Mouse (Mus musculus) CH12.LX (cell line): ENCODE data around the gene Olfr1395.

Experiments
- BHLHE40 ChIP-seq: IDR thresholded peaks from 2 replicates; pipeline ENCODE4 v1.6.1; 2011; ENCODE audit warnings: mild to moderate bottlenecking, low read depth, low read length, improper control_type of control experiment
- CHD1 ChIP-seq: IDR thresholded peaks from 2 replicates; pipeline ENCODE4 v1.6.1; 2012; ENCODE audit warnings: low read depth, low read length, improper control_type of control experiment, inconsistent platforms
- CTCF ChIP-seq, 2 experiments: IDR thresholded peaks in 1 of 2; conservative IDR thresholded peaks in 1 of 2; 2 replicates each; pipeline ENCODE4 v1.5.1; 2011 to 2012; ENCODE audit warnings: low read depth in 2 of 2, low read length in 2 of 2, improper control_type of control experiment in 1 of 2, inconsistent platforms in 1 of 2, mild to moderate bottlenecking in 1 of 2, moderate library complexity in 1 of 2
- EP300 ChIP-seq: IDR thresholded peaks from 2 replicates; pipeline ENCODE4 v1.6.1; 2011; ENCODE audit warnings: low read length, improper control_type of control experiment
- JUN ChIP-seq: IDR thresholded peaks from 2 replicates; pipeline ENCODE4 v1.6.1; 2011; ENCODE audit warnings: low read depth, mild to moderate bottlenecking, low read length, improper control_type of control experiment, moderate library complexity; ENCODE audit not compliant: insufficient read depth
- MAFK ChIP-seq: IDR thresholded peaks from 2 replicates; pipeline ENCODE4 v1.6.1; 2011; ENCODE audit warnings: low read length, improper control_type of control experiment; ENCODE audit not compliant: insufficient replicate concordance
- POLR2A ChIP-seq: IDR thresholded peaks from 2 replicates; pipeline ENCODE4 v1.6.1; 2011; ENCODE audit warnings: low read depth, mild to moderate bottlenecking, improper control_type of control experiment, low read length
- RAD21 ChIP-seq: IDR thresholded peaks from 2 replicates; pipeline ENCODE4 v1.6.1; 2011; ENCODE audit warnings: low read depth, mild to moderate bottlenecking, low read length, improper control_type of control experiment, moderate library complexity
- SMC3 ChIP-seq: IDR thresholded peaks from 2 replicates; pipeline ENCODE4 v1.6.1; 2011; ENCODE audit warnings: low read depth, low read length, improper control_type of control experiment
- UBTF ChIP-seq: IDR thresholded peaks from 2 replicates; pipeline ENCODE4 v1.6.1; 2012; ENCODE audit warnings: low read depth, mild to moderate bottlenecking, inconsistent platforms, low read length, improper control_type of control experiment, moderate library complexity
- ZMIZ1 ChIP-seq: IDR thresholded peaks from 2 replicates; pipeline ENCODE4 v1.6.1; 2012; ENCODE audit warnings: low read depth, mild to moderate bottlenecking, inconsistent platforms, low read length, improper control_type of control experiment

DNA sequence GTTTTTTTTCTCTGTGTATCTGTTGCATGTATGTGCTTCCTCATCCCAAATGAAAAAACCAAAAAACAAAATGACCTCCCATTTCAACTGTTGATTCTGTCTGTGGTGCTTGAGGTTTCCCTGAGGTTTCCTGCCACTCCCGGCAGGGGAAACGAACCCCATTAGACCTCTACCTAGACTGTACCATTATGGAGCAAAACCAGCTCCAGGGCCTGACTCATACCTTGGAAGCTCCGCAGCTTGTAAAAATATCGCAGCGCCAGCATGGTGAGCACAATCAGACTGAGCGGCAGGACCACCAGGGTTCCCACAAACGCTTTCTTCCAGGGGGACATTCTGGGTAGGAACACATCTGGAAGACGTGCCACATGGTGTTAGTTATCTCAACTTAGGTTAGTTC is 33.3 kb downstream of the Olfr1395 start:
- TF ChIP-seq CTCF (conservative IDR thresholded peaks at IDR 0.05 in 1 of 2, IDR thresholded peaks at IDR 0.05 in 1 of 2; ENCODE audit: low read depth in 2 of 2, low read length in 2 of 2) (no peak), BHLHE40 (no peak), CHD1 (no peak), ZMIZ1 (no peak), POLR2A (no peak), EP300 (no peak), JUN (no peak), MAFK (no peak), UBTF (no peak), SMC3 (no peak), RAD21 (no peak)
